Mouse (Mus musculus) limb, embryonic 15.5 days (tissue): ENCODE data around the gene Egln2. TPM values are rescaled to one million over a fixed set of nuclear protein-coding genes. Genes with fewer than 3 reads are reported as not detected.
A peak's percentile ranks its signal among the peaks of the same experiment; 100 is the strongest.

ENCODE experiments used
- ATAC-seq: fragments of 200-750 bp; cut with Nextera tagmentation; 2 replicates; pipeline ENCODE4 v1.8.0; 2017; ENCODE audit warnings: low read depth, moderate TSS enrichment; ENCODE audit not compliant: insufficient number of reproducible peaks, low FRiP score, low TSS enrichment
- H3K27ac ChIP-seq: fragments of 300-500 bp; sonication (generic); 2 replicates; pipeline ENCODE4 v1.5.1; 2015; ENCODE audit warnings: moderate library complexity, mild to moderate bottlenecking, inconsistent platforms
- H3K27me3 ChIP-seq: fragments of 300-500 bp; sonication (generic); 2 replicates; pipeline ENCODE4 v1.6.1; 2015; ENCODE audit warnings: inconsistent platforms
- H3K36me3 ChIP-seq: fragments of 300-500 bp; sonication (generic); 2 replicates; pipeline ENCODE4 v1.6.1; 2015; ENCODE audit warnings: inconsistent platforms
- H3K4me1 ChIP-seq: fragments of 300-500 bp; sonication (generic); 2 replicates; pipeline ENCODE4 v1.6.1; 2015; ENCODE audit warnings: inconsistent platforms
- H3K4me2 ChIP-seq: fragments of 300-500 bp; sonication (generic); 2 replicates; pipeline ENCODE4 v1.6.1; 2015; ENCODE audit warnings: mild to moderate bottlenecking, inconsistent platforms
- H3K4me3 ChIP-seq: fragments of 300-500 bp; sonication (generic); 2 replicates; pipeline ENCODE4 v1.5.1; 2015; ENCODE audit warnings: mild to moderate bottlenecking, inconsistent platforms
- H3K9ac ChIP-seq: fragments of 300-500 bp; sonication (generic); 2 replicates; pipeline ENCODE4 v1.6.1; 2015; ENCODE audit warnings: inconsistent platforms
- H3K9me3 ChIP-seq: fragments of 300-500 bp; sonication (generic); 2 replicates; pipeline ENCODE4 v1.6.1; 2016; ENCODE audit warnings: inconsistent platforms
- WGBS: fragments of 180-500 bp; shearing (Covaris S2); methylation state at CpG from one replicate; pipeline ENCODE4 v1.1.7; 2015; 5-methylcytosine and 5-hydroxymethylcytosine counted together
- polyA plus RNA-seq: library from polyadenylated mRNA; unstranded; fragments of >200 nt; fragmentation: Nextera tagmentation; extraction: Ambion mirVana; gene quantifications from 2 replicates; pipeline ENCODE4 v1.2.1, GENCODE M21; 2015

Gene Egln2
- polyA plus RNA-seq = 74.5 and 78.3 TPM in 2 replicates

GRCm38 (mm10) chr7:27166614-27167474, at the start of gene Egln2:
TSS of gene Egln2 (minus strand) at chr7:27166802.
- Histone ChIP-seq H3K4me1 (peaks cover 47% of the 10 kb centered on the region), H3K9ac (peak within 1 kb of the TSS; percentile 74), H3K27ac (peak within 1 kb of the TSS; percentile 98), H3K4me2 (peak within 1 kb of the TSS; percentile 83), H3K9me3 (no peaks in the 10 kb centered on the region), H3K36me3 (peaks cover 43% of the 10 kb centered on the region), H3K27me3 (no peaks in the 10 kb centered on the region), H3K4me3 (peak within 1 kb of the TSS; percentile 77)
- 1% methylated on average over 56 of the region's 61 CpGs for WGBS
- peak; percentile 82 for ATAC-seq

GRCm38 (mm10) chr7:27212626-27213025, 46.0 kb upstream of the Egln2 start:
- no peak for ATAC-seq
- no peak overlapping the region for H3K9ac ChIP-seq
- peaks cover 85% of the 10 kb centered on the region for H3K36me3 ChIP-seq
- 86% methylated on average over 2 of the region's 2 CpGs for WGBS
- no peak overlapping the region for H3K4me3 ChIP-seq
- no peaks in the 10 kb centered on the region for H3K9me3 ChIP-seq
- no peak overlapping the region for H3K27ac ChIP-seq
- H3K27me3 ChIP-seq = no peaks in the 10 kb centered on the region
- no peak overlapping the region for H3K4me2 ChIP-seq
- H3K4me1 ChIP-seq = no peaks in the 10 kb centered on the region

- H3K9ac ChIP-seq = no peak overlapping the region
- H3K27me3 ChIP-seq = no peaks in the 10 kb centered on the region
- H3K9me3 ChIP-seq = no peaks in the 10 kb centered on the region
- 92% methylated on average over 8 of the region's 8 CpGs for WGBS
- H3K27ac ChIP-seq = no peak overlapping the region
- no peaks in the 10 kb centered on the region for H3K4me1 ChIP-seq
- no peak for ATAC-seq
- peaks cover 57% of the 10 kb centered on the region for H3K36me3 ChIP-seq
- H3K4me3 ChIP-seq = no peak overlapping the region
- no peak overlapping the region for H3K4me2 ChIP-seq
These were observed 37.3 kb upstream of the Egln2 start for GRCm38 (mm10) chr7:27203730-27204449.

- 95% methylated on average over 8 of the region's 8 CpGs for WGBS
- H3K4me1 ChIP-seq = peaks cover 17% of the 10 kb centered on the region
- H3K9ac ChIP-seq = no peak overlapping the region
- peaks cover 27% of the 10 kb centered on the region for H3K36me3 ChIP-seq
- no peak overlapping the region for H3K4me2 ChIP-seq
- H3K27me3 ChIP-seq = no peaks in the 10 kb centered on the region
- ATAC-seq = no peak
- H3K9me3 ChIP-seq = no peaks in the 10 kb centered on the region
- H3K4me3 ChIP-seq = no peak overlapping the region
- no peak overlapping the region for H3K27ac ChIP-seq
These were observed 32.2 kb upstream of the Egln2 start for GRCm38 (mm10) chr7:27198779-27199178.

GRCm38 (mm10) chr7:27198355-27198754, 31.8 kb upstream of the Egln2 start:
- ATAC-seq = no peak

GRCm38 (mm10) chr7:27197634-27198033, 31.0 kb upstream of the Egln2 start:
- WGBS = 90% methylated on average over 8 of the region's 8 CpGs
- Histone ChIP-seq H3K27ac (no peak overlapping the region), H3K4me1 (peaks cover 19% of the 10 kb centered on the region), H3K9ac (no peak overlapping the region), H3K36me3 (peaks cover 28% of the 10 kb centered on the region), H3K27me3 (no peaks in the 10 kb centered on the region), H3K4me3 (no peak overlapping the region), H3K9me3 (no peaks in the 10 kb centered on the region), H3K4me2 (no peak overlapping the region)
- ATAC-seq = no peak

More at GRCm38 (mm10) chr7:27198355-27198754, 31.8 kb upstream of the Egln2 start:
- no peaks in the 10 kb centered on the region for H3K27me3 ChIP-seq
- peaks cover 28% of the 10 kb centered on the region for H3K36me3 ChIP-seq
- no peak overlapping the region for H3K4me3 ChIP-seq
- no peaks in the 10 kb centered on the region for H3K9me3 ChIP-seq
- no peak overlapping the region for H3K27ac ChIP-seq
- no peak overlapping the region for H3K9ac ChIP-seq
- peaks cover 19% of the 10 kb centered on the region for H3K4me1 ChIP-seq
- no peak overlapping the region for H3K4me2 ChIP-seq

GRCm38 (mm10) chr7:27197136-27197535, 30.5 kb upstream of the Egln2 start:
- no peak for ATAC-seq
- H3K27ac ChIP-seq = no peak overlapping the region
- H3K4me1 ChIP-seq = peaks cover 19% of the 10 kb centered on the region
- H3K4me2 ChIP-seq = no peak overlapping the region
- H3K27me3 ChIP-seq = no peaks in the 10 kb centered on the region
- H3K9me3 ChIP-seq = no peaks in the 10 kb centered on the region
- no peak overlapping the region for H3K4me3 ChIP-seq
- 82% methylated on average over 3 of the region's 3 CpGs for WGBS
- H3K36me3 ChIP-seq = peaks cover 28% of the 10 kb centered on the region
- H3K9ac ChIP-seq = no peak overlapping the region

- peaks cover 33% of the 10 kb centered on the region for H3K36me3 ChIP-seq
- peaks cover 19% of the 10 kb centered on the region for H3K4me1 ChIP-seq
- WGBS = under 1% methylated on average over 64 of the region's 64 CpGs
- peak within 1 kb of the TSS; percentile 100 for H3K27ac ChIP-seq
- H3K4me2 ChIP-seq = peak within 1 kb of the TSS; percentile 62
- no peaks in the 10 kb centered on the region for H3K9me3 ChIP-seq
- H3K27me3 ChIP-seq = no peaks in the 10 kb centered on the region
- peak within 1 kb of the TSS; percentile 89 for H3K9ac ChIP-seq
- peak; percentile 99 for ATAC-seq
- H3K4me3 ChIP-seq = peak within 1 kb of the TSS; percentile 91
These were observed 29.3 kb upstream of the Egln2 start, which contains the start of the genes BC024978 and Snrpa for GRCm38 (mm10) chr7:27195681-27196611. TSS of gene BC024978 (plus strand) at chr7:27195781. TSS of gene Snrpa (minus strand) at chr7:27196271.

GRCm38 (mm10) chr7:27193731-27194130, 27.1 kb upstream of the Egln2 start:
- H3K9me3 ChIP-seq = no peaks in the 10 kb centered on the region
- H3K27me3 ChIP-seq = no peaks in the 10 kb centered on the region
- no peak overlapping the region for H3K4me3 ChIP-seq
- peaks cover 54% of the 10 kb centered on the region for H3K36me3 ChIP-seq
- 82% methylated on average over 4 of the region's 4 CpGs for WGBS
- no peak overlapping the region for H3K9ac ChIP-seq
- H3K27ac ChIP-seq = no peak overlapping the region
- no peak overlapping the region for H3K4me2 ChIP-seq
- H3K4me1 ChIP-seq = peaks cover 19% of the 10 kb centered on the region
- no peak for ATAC-seq

- Histone ChIP-seq H3K9me3 (no peaks in the 10 kb centered on the region), H3K36me3 (peaks cover 67% of the 10 kb centered on the region), H3K27ac (no peak overlapping the region), H3K4me1 (peaks cover 19% of the 10 kb centered on the region), H3K9ac (no peak overlapping the region), H3K4me2 (no peak overlapping the region), H3K4me3 (no peak overlapping the region), H3K27me3 (no peaks in the 10 kb centered on the region)
- WGBS = 91% methylated on average over 5 of the region's 5 CpGs
- no peak for ATAC-seq
These were observed 25.8 kb upstream of the Egln2 start for GRCm38 (mm10) chr7:27192434-27192833.

- peaks cover 6% of the 10 kb centered on the region for H3K4me1 ChIP-seq
- no peak overlapping the region for H3K9ac ChIP-seq
- no peak overlapping the region for H3K27ac ChIP-seq
- H3K4me2 ChIP-seq = no peak overlapping the region
- no peaks in the 10 kb centered on the region for H3K9me3 ChIP-seq
- 97% methylated on average over 10 of the region's 10 CpGs for WGBS
- no peak for ATAC-seq
- H3K4me3 ChIP-seq = no peak overlapping the region
- peaks cover 96% of the 10 kb centered on the region for H3K36me3 ChIP-seq
- no peaks in the 10 kb centered on the region for H3K27me3 ChIP-seq
These were observed 22.8 kb upstream of the Egln2 start for GRCm38 (mm10) chr7:27189271-27189931.
